Mouse (Mus musculus) stomach, postnatal 0 days (tissue): Measurements from ENCODE around the gene Rnf19b.

ENCODE experiments used
- CTCF ChIP-seq: IDR thresholded peaks from 2 replicates; pipeline ENCODE4 v1.5.1; 2016; ENCODE audit warnings: antibody characterized with exemption, low read depth, mild to moderate bottlenecking, moderate library complexity
- EP300 ChIP-seq: optimal IDR thresholded peaks from 2 replicates; pipeline ENCODE3; 2016; ENCODE audit warnings: antibody characterized with exemption

GRCm38 (mm10) chr4:129059922-129060321 lies 1.9 kb downstream of the Rnf19b start:
- TF ChIP-seq CTCF (no peak), EP300 (no peak)
